Mouse (Mus musculus) subcutaneous adipose tissue, adult 2 months (tissue): ENCODE measurements around the gene Myh8. TPM values are rescaled to one million over a fixed set of nuclear protein-coding genes. Genes with fewer than 3 reads are reported as not detected.

Experiments
- polyA plus RNA-seq: library from polyadenylated mRNA; depleted of rRNA; stranded (reverse); fragments of >200 nt; gene quantifications from 2 replicates; pipeline ENCODE4 v1.2.3, GENCODE M21; 2012; ENCODE audit warnings: low replicate concordance; rRNA removed

Gene Myh8
- polyA plus RNA-seq: not detected in 2 replicates

GRCm38 (mm10) chr11:67276601-67277174, at the start of gene Myh8:
Gene Myh8, plus strand, starts transcription at chr11:67277124.

DNA sequence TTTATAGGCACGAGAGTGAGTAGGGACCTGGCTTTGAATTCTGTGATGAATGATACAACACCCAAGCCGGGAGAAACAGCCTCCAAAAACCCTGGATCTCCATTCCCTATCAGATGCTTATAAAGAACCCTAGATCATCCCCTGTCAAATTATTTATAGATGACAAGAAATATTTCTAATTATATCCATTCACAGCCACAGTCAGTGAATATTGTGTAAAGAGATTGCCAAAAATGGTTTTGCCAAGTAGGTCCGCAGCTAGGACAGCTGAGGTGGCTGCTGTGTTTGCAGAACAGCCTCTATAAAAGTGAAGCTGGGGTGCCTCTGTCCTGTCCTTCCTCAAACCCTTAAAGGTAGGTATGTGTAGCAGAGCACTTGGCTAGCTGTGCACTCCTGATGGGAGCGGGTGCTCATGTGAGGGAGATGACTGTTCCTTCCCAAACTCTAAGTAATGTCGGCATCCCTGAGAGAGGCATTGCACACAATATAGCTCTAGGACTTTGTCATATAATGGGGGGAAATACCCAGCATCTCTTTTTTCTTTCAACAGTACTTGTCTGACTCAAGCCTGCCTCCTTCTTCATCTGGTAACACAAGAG, 39.3 kb upstream of the Myh8 start, which contains the start of gene Myh4:
Gene Myh4 (plus strand): TSS at position 549 of the 599 bp plus-strand sequence.

DNA sequence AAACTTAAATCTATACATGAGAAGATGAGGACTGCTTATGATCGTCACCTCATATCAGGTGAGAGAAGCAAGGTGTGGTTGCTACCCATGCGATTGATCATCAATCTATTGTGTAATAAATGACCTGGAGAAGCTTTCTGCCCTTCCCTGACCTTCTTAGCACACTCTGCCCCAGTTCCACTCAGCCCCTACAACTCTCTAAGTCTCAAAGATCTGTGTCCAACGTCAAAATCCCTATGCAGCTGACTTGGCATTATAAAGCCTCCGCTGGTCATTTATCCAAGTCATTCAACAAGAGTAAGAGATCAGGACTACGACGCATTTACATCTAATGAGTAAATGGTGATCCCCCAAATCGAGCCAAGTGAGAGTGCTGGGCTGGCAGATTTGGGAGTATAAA, 44.4 kb downstream of the Myh8 start, which contains the start of gene Myh13:
Gene Myh13 (plus strand): TSS at position 301 of the 400 bp plus-strand sequence.

Other genes starting within 250 kb of the Myh8 start
- 18.7 and 20.0 TPM in 2 replicates for gene Adprm, start 224.5 kb upstream of the Myh8 start, polyA plus RNA-seq
- gene Sco1, start 224.5 kb upstream of the Myh8 start, polyA plus RNA-seq: 4.3 and 5.3 TPM in 2 replicates
- not detected in 2 replicates for gene Myh3, start 198.8 kb upstream of the Myh8 start, polyA plus RNA-seq
- gene Myh2, start 106.1 kb upstream of the Myh8 start, polyA plus RNA-seq: 0.04 and 0.06 TPM in 2 replicates
- gene Myh1, start 77.1 kb upstream of the Myh8 start, polyA plus RNA-seq: 0.03 and 0.06 TPM in 2 replicates
- gene Myh4, start 39.1 kb upstream of the Myh8 start, polyA plus RNA-seq: not detected in 2 replicates
- gene Myh13, start 44.5 kb downstream of the Myh8 start, polyA plus RNA-seq: not detected in 2 replicates
- gene Gas7, start 178.3 kb downstream of the Myh8 start, polyA plus RNA-seq: 26.7 and 28.1 TPM in 2 replicates